Mouse (Mus musculus) CH12F3 (cell line): Measurements from ENCODE around the gene Irf5.

Experiments
- in situ Hi-C: fragments of 300-500 bp; cut with MboI; formaldehyde crosslinking; loops from 2 replicates; pipeline ENCODE4 v1.14.3; 2020; ENCODE audit warnings: low sequenced_read_pairs

Irf5 gene

DNA sequence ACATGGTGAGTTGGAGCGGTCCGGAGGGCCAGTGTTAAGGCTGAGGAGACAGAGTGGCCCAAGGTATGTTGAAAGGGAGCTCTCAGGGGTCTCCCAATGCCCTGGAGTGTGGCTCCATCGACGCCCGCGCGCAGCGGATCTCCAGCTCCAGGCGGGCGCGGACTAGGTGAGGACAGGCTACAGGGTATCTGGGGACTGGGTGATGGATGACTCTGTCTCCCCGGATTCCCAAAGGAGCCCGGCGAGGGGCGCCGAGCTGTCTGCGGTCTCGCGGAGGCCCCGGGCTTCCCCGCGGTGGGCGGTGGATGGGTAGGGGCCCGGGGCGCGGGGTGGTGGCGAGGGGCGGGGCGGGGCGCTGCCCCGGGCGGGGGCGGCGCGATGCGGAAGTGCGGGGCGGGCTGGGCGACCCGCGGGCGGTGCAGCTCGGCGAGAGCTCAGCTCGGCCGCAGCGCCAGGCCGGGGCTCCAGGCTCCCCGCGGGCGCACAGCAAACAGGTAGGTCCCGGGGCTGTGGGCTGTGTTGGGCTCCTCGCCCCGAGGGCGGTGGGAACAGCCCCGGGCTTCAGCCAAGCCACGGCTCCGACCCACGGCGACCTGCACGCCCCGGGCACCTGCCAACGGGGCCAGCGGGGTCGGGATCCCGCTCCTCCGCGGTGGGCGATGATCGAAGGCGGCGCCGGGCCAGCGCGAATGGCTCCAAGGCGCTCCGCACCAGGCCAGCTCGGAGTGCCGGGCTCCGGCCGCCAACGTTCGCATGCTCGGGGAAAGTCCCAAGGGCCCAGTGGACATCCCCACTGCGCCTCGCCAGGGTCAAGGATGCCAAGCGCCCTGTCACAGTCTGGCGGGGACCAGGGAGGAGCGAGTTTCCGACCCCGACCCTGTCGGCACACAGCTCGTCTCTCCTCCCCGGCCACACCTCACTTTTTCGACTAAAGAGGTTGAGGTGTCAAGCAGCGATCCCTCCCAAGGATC is at the start of gene Irf5:
TSS of gene Irf5 (plus strand) at position 345 of the 971 bp plus-strand sequence.
- in situ Hi-C loops = no loop called here

DNA sequence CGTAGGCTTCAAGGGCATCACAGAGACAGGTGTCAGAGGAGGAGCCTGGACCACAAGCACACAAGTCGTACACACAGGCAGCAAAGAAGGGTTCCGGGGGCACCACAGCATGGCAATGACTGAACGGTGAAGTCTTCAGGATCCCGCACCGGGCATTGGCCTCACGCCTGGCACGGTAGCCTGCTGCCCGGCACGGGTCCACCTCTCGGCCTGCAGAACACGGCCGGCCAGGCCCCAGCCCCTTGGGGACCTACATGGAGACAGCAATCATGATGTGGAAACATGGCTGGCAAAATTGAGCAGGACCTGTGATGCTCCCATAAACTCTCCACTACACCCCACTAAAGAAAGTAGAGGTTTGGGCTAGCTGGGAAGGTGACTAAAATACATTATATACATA is 43.7 kb upstream of the Irf5 start:
- in situ Hi-C loops = no loop called here

DNA sequence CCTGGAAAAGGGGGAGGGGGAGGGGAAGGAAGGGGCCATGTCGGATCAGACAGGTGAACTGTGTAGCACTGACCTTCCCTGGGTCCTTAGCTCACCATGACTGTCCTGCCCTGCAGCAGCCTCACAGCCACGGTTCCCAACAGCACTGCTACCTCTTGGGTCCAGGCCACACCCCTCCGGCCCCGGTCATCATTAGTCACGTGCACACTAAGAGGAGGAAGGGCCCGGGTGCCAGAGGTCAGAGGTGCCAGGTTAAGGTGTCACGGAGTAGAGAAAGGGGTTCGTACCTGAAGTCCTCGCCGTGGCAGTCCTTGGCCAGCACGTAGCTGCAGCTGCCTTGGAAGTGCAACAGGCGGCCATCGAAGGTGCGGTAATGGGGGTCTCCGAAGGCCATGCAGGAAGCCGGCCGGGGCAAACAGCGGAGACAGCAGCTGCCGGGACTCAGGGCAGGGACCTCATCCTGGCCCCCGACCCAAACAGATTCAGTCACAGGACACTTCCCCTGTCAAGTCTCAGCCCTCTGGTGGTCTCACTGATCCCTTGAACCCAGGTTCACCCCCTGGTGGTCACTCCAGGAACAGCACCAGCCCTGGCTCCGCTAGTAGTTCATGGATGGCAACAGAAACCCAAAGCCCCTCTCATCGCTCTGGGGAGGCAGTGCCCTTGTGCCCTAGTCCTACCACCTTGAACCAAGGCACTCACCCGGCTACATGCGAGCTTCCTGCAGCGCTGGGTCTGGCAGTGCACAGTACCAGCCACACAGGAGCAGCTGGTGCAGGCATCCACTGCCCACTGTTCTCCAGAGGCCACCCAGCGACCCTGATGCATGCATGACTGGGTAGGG is 41.5 kb upstream of the Irf5 start:
- in situ Hi-C loops = no loop called here

GRCm38 (mm10) chr6:29485951-29486350 is 40.5 kb upstream of the Irf5 start:
- in situ Hi-C loops = no loop called here

GRCm38 (mm10) chr6:29494101-29494500 is 32.3 kb upstream of the Irf5 start:
- in situ Hi-C loops = no loop called here

- in situ Hi-C loops = no loop called here
Observed at GRCm38 (mm10) chr6:29496270-29496669, 30.2 kb upstream of the Irf5 start.

DNA sequence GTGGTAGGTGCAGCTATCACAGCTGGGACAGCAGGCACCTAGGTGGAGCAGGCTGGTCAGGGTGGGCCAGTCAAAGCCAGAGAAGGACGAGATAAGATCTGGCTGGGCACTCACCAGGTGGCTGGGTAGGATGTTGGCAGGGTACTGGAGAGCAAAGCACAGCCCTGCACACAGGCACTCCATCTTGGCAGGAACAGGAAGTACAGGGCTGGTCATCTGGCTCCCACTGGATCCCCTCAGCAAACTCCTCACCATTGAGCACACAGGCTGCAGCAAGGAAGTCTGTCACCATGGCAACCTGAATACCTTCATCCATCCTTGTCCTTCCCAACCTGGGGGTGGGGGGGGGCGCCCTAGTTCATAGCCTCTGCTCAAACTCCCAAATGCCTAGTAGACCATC is 28.6 kb upstream of the Irf5 start:
- in situ Hi-C loops = no loop called here

- in situ Hi-C loops = no loop called here
Observed at GRCm38 (mm10) chr6:29500177-29500576, 26.2 kb upstream of the Irf5 start.

DNA sequence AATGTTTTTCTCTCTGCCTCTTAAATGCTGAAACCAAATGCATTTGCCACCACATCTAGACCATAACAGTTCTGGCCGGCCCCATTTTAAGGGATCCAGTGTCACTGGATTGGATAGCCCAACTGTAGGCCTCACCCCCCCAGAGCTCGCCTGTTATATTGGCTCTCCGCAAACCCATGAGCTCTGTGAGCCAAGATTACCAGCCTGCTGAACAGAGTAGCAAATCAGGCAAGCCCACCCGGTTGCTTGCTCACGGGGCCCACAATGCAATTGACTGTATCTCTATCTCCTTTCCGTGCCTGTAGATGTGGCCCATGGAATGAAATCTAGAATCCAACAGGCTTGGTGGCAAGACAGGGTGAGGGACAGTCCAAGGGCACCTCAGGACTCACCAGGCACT is 25.6 kb upstream of the Irf5 start:
- in situ Hi-C loops = no loop called here

GRCm38 (mm10) chr6:29501599-29501998 is 24.8 kb upstream of the Irf5 start:
- in situ Hi-C loops = no loop called here

- in situ Hi-C loops = no loop called here
Observed at GRCm38 (mm10) chr6:29505493-29505892, 20.9 kb upstream of the Irf5 start.

- in situ Hi-C loops = no loop called here
Observed at GRCm38 (mm10) chr6:29506834-29507233, 19.6 kb upstream of the Irf5 start.

GRCm38 (mm10) chr6:29507447-29508309 is 18.7 kb upstream of the Irf5 start, which contains the start of gene Kcp:
Gene Kcp (minus strand): TSS chr6:29507952.
- in situ Hi-C loops = no loop called here

DNA sequence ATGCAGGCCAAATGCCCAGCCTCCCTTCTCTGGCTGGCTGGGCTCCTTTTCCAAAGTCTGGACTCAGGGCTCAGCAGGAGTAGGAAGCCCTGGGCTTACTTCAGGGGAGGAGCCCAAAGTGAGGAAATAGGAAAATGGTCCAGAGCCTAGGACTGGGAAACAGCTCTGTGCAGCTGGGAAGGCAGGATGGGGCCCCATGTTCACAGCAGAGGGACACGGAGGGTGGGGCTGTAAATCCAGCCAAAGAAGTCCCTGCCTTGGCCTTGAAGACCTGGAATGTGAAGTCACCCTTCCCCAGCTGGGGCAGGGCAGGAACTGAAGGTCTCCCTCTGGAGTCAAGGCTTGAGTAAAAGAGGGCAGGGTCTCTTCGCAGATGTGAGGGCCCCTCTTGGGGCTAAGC is 17.3 kb upstream of the Irf5 start:
- in situ Hi-C loops = no loop called here

GRCm38 (mm10) chr6:29513284-29513683 is 13.1 kb upstream of the Irf5 start:
- in situ Hi-C loops = no loop called here

DNA sequence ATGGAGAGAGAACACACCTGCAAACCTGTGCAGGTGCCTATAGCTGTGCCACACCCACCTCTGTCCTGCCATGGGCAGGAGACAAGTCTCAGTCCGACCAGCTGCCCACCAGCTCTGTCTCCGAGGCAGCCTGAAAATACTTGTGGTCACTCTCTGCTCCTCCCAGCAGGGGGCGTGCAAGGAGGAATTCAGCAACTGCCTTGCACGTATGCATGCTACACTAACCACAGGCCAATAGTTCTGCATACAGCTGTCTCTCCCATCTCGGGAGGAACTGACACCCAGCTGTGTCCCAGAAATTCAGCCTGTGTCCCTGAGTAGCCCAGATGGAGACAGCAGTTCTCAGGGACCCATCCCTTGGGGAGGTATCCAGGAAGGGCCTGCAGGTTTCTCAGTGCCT is 9.3 kb upstream of the Irf5 start:
- in situ Hi-C loops = no loop called here

- in situ Hi-C loops = no loop called here
Observed at GRCm38 (mm10) chr6:29522626-29523300, 3.7 kb upstream of the Irf5 start.

DNA sequence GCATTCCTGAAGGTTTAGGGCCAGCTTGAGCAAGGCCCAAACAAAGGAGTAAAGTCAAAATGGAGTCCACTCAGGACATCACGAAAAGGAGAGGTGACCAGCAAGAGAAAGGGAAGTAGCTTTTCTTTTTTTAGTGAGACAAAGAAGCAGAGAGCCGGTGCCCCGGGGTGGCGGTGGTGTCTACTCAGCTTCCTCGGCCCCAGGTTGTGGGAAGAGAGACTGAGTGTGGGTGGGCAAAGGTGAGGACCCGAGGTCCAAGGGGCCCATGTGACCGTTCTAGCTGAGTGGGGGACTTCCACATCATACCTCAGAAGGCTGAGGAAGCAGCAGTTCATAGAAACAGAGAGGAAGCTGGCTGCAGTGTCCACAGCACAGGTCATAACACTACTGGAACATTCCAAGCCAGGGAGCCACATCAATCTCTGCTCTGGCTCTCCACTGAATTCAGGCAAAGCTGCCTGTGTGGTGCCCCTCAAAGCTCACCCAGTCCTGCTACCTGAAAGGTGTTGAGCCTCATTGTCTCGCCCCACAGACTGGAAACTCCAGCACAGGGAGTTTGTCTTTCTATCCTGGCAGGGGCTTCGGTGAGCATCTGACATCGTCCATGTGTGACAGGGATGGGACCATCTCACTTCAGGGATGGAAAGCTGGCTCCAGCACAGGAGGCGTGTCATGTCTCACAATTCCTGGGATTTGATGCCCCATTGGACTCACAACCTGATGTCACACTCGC is 3.0 kb upstream of the Irf5 start:
- in situ Hi-C loops = no loop called here

- in situ Hi-C loops = no loop called here
Observed at GRCm38 (mm10) chr6:29524034-29524489, 2.4 kb upstream of the Irf5 start.
